Mouse (Mus musculus) heart, adult 18-20 months (tissue): Measurements from ENCODE around the gene Kcnip3. TPM values are rescaled to one million over a fixed set of nuclear protein-coding genes. Genes with fewer than 3 reads are reported as not detected.

ENCODE experiments used
- DNase-seq, 2 experiments: peaks; one replicate each; pipeline ENCODE4 v3.0.0; 2021 to 2022; ENCODE audit warnings: mixed read lengths in 1 of 2
- long read RNA-seq, 2 experiments: library from polyadenylated mRNA; stranded (forward); transcript quantifications; one replicate each; pipeline ENCODE4 v2.0.0; 2021
- total RNA-seq, 2 experiments: library from RNA; stranded (reverse); gene quantifications; 2 replicates each; pipeline ENCODE4 v1.2.3; 2021

The Kcnip3 gene
- 1 to 10 TPM; 1.5 to 1.8 TPM for total RNA-seq
- long read RNA-seq, experiment 1, partial matches to known transcripts, result 0 of 2 reads
- long read RNA-seq, experiment 1, other reads (novel, unspliced or antisense), result 0 of 2 reads
- long read RNA-seq, experiment 2, partial matches to known transcripts, result 0 of 1 reads
- long read RNA-seq, experiment 2, other reads (novel, unspliced or antisense), result 0 of 1 reads

DNA sequence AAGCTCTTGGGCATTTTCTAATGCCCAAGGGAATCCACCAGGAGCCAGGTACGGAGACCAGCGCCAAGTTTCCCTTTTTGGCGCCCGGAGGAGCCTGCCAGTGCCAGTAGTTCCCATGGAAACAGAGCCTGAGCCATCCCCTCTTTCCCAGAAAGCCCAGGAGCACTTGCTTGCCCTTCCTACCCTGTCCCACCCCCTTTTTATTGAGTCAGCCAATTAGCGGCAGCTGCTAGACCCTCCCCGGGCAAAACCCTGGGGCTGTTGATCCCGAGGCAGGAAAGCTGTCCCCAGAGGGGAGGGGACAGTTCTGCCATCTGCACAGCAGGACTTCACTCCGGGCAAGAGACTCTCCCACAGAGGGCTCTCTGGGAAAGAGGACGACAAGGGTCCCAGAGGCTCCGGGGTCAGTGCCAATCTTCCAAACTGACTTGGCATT is at the start of gene Kcnip3:
TSS of gene Kcnip3 (minus strand) at position 89 of the 436 bp plus-strand sequence.
- no peak for DNase-seq

- DNase-seq, result peak; percentile 62 to 84
Observed at GRCm38 (mm10) chr2:127559070-127559966, 37.4 kb upstream of the Kcnip3 start.

GRCm38 (mm10) chr2:127551078-127551477 is 29.2 kb upstream of the Kcnip3 start:
- peak in 1 of 2 experiments; percentile 8 for DNase-seq

GRCm38 (mm10) chr2:127550446-127550845 is 28.6 kb upstream of the Kcnip3 start:
- DNase-seq, result no peak

GRCm38 (mm10) chr2:127549711-127550110 is 27.8 kb upstream of the Kcnip3 start:
- DNase-seq, result no peak

DNA sequence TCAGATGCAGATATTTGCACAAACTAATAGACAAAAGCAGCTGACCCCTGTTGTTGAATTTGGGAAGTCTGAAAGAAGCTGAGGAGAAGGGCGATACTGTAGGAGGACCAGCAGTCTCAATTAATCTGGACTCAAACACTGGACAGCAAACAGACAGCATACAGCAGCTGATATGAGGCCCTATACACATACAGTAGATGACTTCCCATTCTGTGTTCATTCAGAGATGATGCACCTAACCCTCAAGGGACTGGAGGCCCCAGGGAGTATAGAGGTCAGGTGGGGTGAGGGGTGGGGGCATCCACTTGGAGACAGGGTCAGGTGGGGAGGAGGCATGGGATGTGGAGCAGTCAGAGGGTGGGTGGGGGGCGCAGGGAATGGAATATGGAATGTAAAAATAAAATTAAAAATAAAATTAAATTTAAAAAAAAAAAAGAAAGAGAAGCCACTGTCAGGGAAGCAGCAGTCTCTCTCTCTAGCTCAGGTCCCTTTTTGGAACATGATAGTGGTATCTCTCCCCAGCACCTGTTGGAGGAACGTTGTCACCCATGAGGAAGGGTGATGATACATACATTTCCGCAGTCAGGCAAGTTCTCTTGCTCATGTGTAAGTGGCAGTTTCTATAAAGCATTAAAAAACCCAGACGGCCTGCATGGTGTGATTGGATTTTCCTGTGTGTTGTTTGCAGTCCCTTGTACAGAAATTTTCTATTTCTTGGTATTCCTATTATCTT is 26.6 kb upstream of the Kcnip3 start:
- no peak for DNase-seq

DNA sequence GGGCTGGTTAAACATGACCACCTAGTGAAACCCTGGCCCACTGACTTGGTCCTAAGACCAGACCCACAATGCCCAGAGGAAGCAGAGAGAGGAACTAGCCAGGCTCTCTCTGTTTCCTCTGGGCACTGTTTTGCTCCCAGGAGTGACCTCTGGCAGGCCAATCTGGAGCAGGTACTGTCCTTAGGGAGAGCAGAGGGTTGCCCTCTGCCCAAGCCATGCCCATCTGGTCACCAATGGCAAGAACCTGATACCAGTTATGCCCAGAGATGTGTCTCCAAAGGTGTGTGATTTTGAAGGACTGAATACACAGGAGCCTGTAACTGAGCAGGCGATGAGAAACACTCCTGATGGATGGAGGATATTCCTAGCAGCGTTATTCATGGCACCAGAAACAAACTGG is 19.8 kb upstream of the Kcnip3 start:
- no peak for DNase-seq

GRCm38 (mm10) chr2:127541185-127541584 is 19.3 kb upstream of the Kcnip3 start, which contains the start of gene Prom2:
Gene Prom2 (minus strand): TSS chr2:127541467.
- no peak for DNase-seq

DNA sequence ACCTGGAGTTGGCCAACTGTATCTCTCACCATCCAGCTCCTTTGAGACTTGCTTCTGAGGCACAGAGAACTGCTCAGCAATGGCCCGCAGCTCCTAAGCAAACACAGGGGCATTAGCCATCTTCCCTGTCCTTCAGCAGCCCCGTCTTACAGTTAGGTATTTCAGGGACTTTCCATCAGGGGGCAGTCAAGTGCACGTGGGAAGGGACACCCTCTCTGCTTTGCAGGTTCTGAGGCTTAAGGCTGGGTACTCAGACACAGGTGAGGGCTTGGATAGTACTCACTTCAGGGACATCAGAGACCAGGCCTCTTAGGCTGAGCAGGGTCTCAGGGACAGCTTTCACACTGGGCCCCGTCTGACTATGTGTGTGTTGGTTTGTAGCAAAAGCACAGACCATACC is 17.6 kb upstream of the Kcnip3 start:
- no peak for DNase-seq

DNA sequence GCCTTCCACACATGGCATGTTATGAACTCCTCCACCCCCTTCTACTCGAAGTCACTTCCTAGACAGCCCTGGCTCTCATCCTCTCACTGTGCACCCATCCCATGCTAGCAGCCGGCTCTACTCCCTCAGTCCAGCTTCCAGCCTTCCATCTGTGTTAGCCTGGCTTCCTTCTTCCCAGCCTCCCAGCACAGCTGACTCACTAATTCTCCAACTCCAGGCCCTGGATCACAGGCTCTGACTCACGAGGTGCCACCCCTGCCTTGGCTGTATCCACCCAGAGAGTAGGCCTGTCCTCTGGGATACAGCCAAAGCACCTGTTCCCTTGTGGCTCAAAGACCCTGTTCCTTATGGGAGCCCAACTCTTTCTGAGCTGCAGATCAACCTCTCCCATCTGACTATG is 15.7 kb upstream of the Kcnip3 start:
- DNase-seq, result no peak

DNA sequence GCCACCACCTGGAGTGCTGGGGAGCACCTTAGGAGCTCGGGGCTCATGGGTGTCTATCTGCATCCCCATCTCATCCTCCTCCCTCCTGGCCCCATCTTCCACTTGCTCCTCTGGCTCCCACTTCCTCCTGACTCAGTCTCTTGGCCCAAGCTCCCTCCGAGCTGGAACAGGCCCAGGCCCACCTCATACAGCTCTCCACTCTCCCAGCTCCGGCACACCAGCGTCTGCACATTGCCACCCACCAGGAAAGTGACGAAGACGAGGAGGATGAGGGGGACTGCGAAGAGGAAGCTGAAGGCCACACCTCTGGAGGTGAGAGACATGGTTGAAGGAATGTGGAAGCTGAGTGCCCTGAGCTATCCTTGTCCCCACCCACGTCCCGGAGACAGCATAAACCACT is 13.5 kb upstream of the Kcnip3 start:
- no peak for DNase-seq

DNA sequence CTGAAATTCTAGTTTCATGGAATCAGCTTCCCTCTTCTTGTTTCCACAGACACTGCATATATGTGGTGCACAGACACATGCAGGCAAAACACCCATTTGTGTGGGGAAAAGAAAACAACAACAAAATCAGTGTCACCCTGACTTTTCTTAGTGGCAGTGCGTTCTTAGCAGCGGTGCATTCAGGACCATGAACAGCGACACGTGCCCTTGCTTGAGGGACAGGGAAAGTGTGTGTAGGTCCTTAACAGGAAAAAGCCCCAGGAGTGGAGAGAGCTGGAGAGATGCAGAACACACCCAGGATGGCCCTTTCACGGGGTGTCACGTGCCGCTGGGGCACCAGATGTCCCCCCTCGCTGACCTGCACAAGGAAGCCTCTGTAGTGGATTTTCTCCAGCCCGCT is 10.5 kb upstream of the Kcnip3 start:
- no peak for DNase-seq

DNA sequence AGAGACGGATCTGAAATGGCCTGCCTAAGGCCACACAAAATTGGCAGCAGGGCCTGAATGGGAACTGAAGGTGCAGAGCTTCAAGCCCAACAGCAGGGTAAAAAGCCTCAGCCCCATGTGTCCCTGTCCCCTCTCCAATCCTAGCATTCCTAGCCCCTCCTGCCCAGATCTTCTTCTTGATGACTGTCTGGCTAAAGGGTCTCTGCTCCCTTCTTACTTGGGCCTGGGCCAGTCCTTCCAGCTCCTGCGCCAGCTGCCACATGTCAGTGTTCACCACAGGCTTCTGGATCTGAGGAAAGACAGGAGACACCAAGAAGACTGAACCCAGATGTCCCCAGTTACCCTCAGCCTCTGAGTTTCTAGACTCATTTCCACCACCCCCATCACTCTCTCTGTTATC is 9.7 kb upstream of the Kcnip3 start:
- no peak for DNase-seq

- no peak for DNase-seq
Observed at GRCm38 (mm10) chr2:127530418-127530817, 8.5 kb upstream of the Kcnip3 start.

- DNase-seq, result no peak
Observed at GRCm38 (mm10) chr2:127525004-127525775, 3.3 kb upstream of the Kcnip3 start.

DNA sequence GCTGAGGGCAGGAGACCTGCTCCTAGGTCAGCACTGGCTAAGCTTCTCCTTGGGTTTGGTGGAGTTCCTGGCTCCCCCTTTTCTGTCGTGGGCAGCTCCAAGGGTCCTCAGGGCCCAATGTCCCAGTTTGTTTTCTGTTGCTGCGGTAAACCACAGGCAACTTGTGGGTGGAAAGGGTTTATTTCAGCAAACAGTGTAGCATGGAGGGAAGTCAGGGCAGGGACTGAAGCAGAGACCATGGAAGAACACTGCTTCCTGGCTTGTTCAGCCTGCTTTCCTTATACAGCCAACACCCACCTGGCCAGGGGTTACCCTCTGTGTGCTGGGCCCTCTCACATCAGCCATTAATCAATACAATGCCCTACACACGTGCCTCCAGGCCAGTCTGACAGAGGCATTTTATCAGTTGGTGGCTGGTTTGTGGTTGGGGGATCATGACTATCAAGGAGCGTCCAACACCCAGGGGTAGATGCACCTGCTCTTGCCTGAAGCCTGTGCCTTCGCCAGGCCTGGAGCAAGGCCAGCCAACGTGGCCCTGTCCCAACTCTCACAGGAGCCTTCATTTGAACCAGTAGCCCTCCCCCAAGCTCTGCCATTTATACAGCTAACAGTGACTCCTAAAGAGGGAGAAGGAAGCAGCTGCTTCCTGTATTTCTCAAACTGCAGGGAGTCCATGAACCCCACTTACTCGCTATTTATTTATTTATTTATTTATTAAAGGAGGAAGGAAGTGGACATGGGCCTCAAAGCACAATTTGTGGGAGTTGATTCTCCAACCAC is 2.2 kb upstream of the Kcnip3 start:
- DNase-seq, result peak; percentile 17 to 36

GRCm38 (mm10) chr2:127521172-127522005 is 505 bp downstream of the Kcnip3 start:
- DNase-seq, result peak; percentile 14 to 18

DNA sequence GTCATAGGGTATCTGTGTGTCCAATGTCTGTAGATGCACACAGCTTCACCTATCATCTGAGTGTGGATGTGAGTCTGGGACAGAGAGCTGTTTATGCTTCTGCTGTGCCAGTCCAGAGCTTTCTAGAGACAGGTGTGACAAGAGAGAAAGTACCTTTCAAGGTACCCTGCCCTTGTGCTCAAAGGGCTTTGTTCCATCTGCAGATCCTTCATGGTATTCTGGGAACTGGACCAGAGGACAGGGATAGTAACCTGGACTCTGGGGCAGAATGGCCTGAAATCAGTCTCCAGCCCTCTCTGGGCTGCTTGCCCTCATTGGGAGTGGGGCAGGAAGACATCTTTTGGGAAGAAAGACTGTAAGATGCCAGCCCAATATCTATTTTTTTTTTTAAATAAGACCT is 1.8 kb downstream of the Kcnip3 start:
- DNase-seq, result no peak

GRCm38 (mm10) chr2:127519308-127519707 is 2.6 kb downstream of the Kcnip3 start:
- no peak for DNase-seq

- DNase-seq, result no peak
Observed at GRCm38 (mm10) chr2:127518831-127519230, 3.1 kb downstream of the Kcnip3 start.
